Comparison of ENCODE assay signal across 12 mouse cellular contexts in the genomic region with DNA sequence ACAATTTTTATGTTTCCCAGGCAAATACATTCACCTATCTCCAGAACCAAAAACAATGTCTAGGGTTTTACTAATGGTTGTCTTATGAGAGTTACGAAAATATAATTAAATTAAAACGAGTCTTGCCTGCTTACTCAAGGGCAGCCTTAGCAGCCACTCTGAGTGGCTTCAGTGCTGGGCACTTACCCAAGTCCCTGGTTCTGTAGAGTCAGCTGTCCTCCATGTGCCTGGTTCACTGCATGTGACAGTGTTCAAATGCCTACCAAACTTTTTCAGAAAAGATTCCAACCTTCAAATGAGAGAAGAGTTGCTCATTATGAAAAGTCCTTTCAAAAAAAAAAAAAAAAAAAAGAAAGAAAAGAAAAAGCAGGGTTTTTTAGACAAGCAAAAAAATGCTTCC. TPM values are rescaled to one million over a fixed set of nuclear protein-coding genes. Genes with fewer than 3 reads are reported as not detected.
"Had no signal": no experiment of that assay in that cellular context is flagged by ENCODE, and none has a peak within 500 bp of the region (broad histone marks: within the 10 kb centered on the region; RNA-seq: fewer than 3 reads in every experiment).

No protein-coding gene starts in this region.

- H3K4me2 ChIP-seq: limb, embryonic 13.5 days; midbrain, embryonic 13.5 days had no signal

- H3K4me3 ChIP-seq: layer of hippocampus, adult 2 months; limb, embryonic 13.5 days; midbrain, embryonic 13.5 days; myocyte had no signal

- H3K9ac ChIP-seq: limb, embryonic 13.5 days; liver, embryonic 14.5 days; midbrain, embryonic 13.5 days had no signal

- DNase-seq: left cerebral cortex, postnatal 4 days; lung, adult 18-20 months; thymus, postnatal 4 days had no signal

- H3K9me3 ChIP-seq: limb, embryonic 13.5 days; midbrain, embryonic 13.5 days had no signal

- H3K27me3 ChIP-seq: limb, embryonic 13.5 days; midbrain, embryonic 13.5 days had no signal

- ATAC-seq: midbrain, embryonic 13.5 days had no signal

- H3K4me1 ChIP-seq: limb, embryonic 13.5 days; midbrain, embryonic 13.5 days had no signal

- H3K36me3 ChIP-seq: limb, embryonic 13.5 days; midbrain, embryonic 13.5 days had no signal

- H3K27ac ChIP-seq: kidney, postnatal 0 days; layer of hippocampus, adult 2 months; limb, embryonic 13.5 days; liver, embryonic 14.5 days; midbrain, embryonic 13.5 days; stomach, postnatal 0 days had no signal

RNA-seq across cellular contexts. Expression of a gene that starts 15.1 kb away (rescaled TPM):
- polyA plus RNA-seq: intestine, embryonic 14.5 days; liver, adult 2 months; liver, embryonic 14.5 days had no signal
